Mouse (Mus musculus) megakaryocyte, embryonic 14.5 days (primary cell): Measurements from ENCODE around the gene AU040320.

ENCODE experiments used
- FLI1 ChIP-seq: IDR thresholded peaks from 2 replicates; pipeline ENCODE4 v1.6.1; 2012; ENCODE audit warnings: low read length, inconsistent platforms, mixed read lengths
- GATA1 ChIP-seq: IDR thresholded peaks from 3 replicates; pipeline ENCODE4 v1.6.1; 2012; ENCODE audit warnings: mixed read lengths, low read length, inconsistent platforms, borderline replicate concordance

DNA sequence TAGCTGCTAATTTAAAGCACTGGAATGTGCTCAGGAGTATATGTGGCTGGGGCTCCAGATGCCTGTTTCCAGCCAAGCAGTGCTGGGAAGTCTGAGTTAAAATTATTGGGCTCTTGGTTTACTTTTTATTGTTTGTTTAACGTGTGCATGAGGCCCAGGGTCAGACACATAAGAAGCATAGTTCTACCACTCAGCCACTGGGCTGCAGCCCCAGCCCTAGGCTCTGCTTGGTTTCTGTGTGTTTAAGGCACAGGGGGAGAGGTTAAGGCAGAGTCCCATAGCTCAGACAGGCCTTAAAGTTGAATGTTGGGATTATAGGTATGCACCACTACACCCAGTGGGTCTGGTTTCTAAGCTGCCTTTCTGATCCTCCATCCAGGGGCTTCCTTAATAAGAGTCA, 21.8 kb downstream of the AU040320 start:
- TF ChIP-seq GATA1 = no peak
- TF ChIP-seq FLI1 = no peak
